Mouse (Mus musculus): ENCODE results near the gene Fkbp9. TPM values are rescaled to one million over a fixed set of nuclear protein-coding genes. Genes with fewer than 3 reads are reported as not detected.

The Fkbp9 gene
- total RNA-seq (2014; fragmentation: Nextera tagmentation) (not detected in 2 replicates), total RNA-seq (2017) (0.05 and 0.06 TPM in 2 replicates), polyA plus RNA-seq (2012) (not detected in 2 replicates)

GRCm38 (mm10) chr6:56831697-56832406, at the start of gene Fkbp9:
Gene Fkbp9, plus strand, starts transcription at chr6:56832059.
- H3K9me3 ChIP-seq (replicated peaks), result no peaks in the 10 kb centered on the region
- H3K4me1 ChIP-seq (ENCODE audit: insufficient read depth, low read depth, low read length), result no peaks in the 10 kb centered on the region
- ATAC-seq (ENCODE audit: extremely low read depth, insufficient number of reproducible peaks, low FRiP score, poor library complexity, severe bottlenecking), result no peak
- TF ChIP-seq GATA1 (IDR thresholded peaks at IDR 0.05; ENCODE audit: borderline replicate concordance, low read length) (no peak), GATA2 (IDR thresholded peaks at IDR 0.05; ENCODE audit: borderline replicate concordance, low read depth, low read length) (no peak), CTCF (IDR thresholded peaks at IDR 0.05; ENCODE audit: low read depth, low read length) (no peak), POLR2AphosphoS5 (IDR thresholded peaks at IDR 0.05; ENCODE audit: insufficient replicate concordance, low read depth, low read length) (no peak)
- H3K4me3 ChIP-seq (ENCODE audit: low read depth, low read length), result no peak within 1 kb of the TSS
- no peaks in the 10 kb centered on the region for H3K36me3 ChIP-seq (replicated peaks)
- DNase-seq (ENCODE audit: low spot score), result no peak
- peaks cover 21% of the 10 kb centered on the region; the same call in 1 of the 2 replicates for H3K27me3 ChIP-seq (ENCODE audit: insufficient read depth, low read length)

GRCm38 (mm10) chr6:56783561-56784272, 48.1 kb upstream of the Fkbp9 start:
- no peak for ATAC-seq (ENCODE audit: extremely low read depth, insufficient number of reproducible peaks, low FRiP score, poor library complexity, severe bottlenecking)
- Histone ChIP-seq H3K9me3 (replicated peaks) (no peaks in the 10 kb centered on the region), H3K4me1 (ENCODE audit: insufficient read depth, low read depth, low read length) (peaks cover 35% of the 10 kb centered on the region), H3K27me3 (ENCODE audit: insufficient read depth, low read length) (no peaks in the 10 kb centered on the region), H3K36me3 (replicated peaks) (peaks cover 75% of the 10 kb centered on the region), H3K4me3 (ENCODE audit: low read depth, low read length) (no peak overlapping the region)
- TF ChIP-seq POLR2AphosphoS5 (IDR thresholded peaks at IDR 0.05; ENCODE audit: insufficient replicate concordance, low read depth, low read length) (no peak), TAL1 (conservative IDR thresholded peaks at IDR 0.05; ENCODE audit: low read depth, low read length) (no peak), GATA2 (IDR thresholded peaks at IDR 0.05; ENCODE audit: borderline replicate concordance, low read depth, low read length) (no peak)
- no peak for DNase-seq (ENCODE audit: low spot score)

GRCm38 (mm10) chr6:56785068-56785467, 46.8 kb upstream of the Fkbp9 start:
- TF ChIP-seq TAL1 (conservative IDR thresholded peaks at IDR 0.05; ENCODE audit: low read depth, low read length) (no peak), GATA2 (IDR thresholded peaks at IDR 0.05; ENCODE audit: borderline replicate concordance, low read depth, low read length) (no peak), POLR2AphosphoS5 (IDR thresholded peaks at IDR 0.05; ENCODE audit: insufficient replicate concordance, low read depth, low read length) (no peak), CTCF (IDR thresholded peaks at IDR 0.05; ENCODE audit: low read depth, low read length) (no peak)
- Histone ChIP-seq H3K4me1 (ENCODE audit: insufficient read depth, low read depth, low read length) (peaks cover 40% of the 10 kb centered on the region), H3K9me3 (replicated peaks) (no peaks in the 10 kb centered on the region), H3K4me3 (ENCODE audit: low read depth, low read length) (no peak overlapping the region), H3K36me3 (replicated peaks) (peaks cover 69% of the 10 kb centered on the region), H3K27me3 (ENCODE audit: insufficient read depth, low read length) (no peaks in the 10 kb centered on the region)
- no peak for DNase-seq (ENCODE audit: low spot score)
- no peak for ATAC-seq (ENCODE audit: extremely low read depth, insufficient number of reproducible peaks, low FRiP score, poor library complexity, severe bottlenecking)

- ATAC-seq (ENCODE audit: extremely low read depth, insufficient number of reproducible peaks, low FRiP score, poor library complexity, severe bottlenecking) (no peak), DNase-seq (ENCODE audit: low spot score) (no peak)
- no peak overlapping the region for H3K4me3 ChIP-seq (ENCODE audit: low read depth, low read length)
Observed at GRCm38 (mm10) chr6:56787668-56788067, 44.2 kb upstream of the Fkbp9 start.

GRCm38 (mm10) chr6:56789336-56789735, 42.5 kb upstream of the Fkbp9 start:
- DNase-seq (ENCODE audit: low spot score), result no peak
- H3K27me3 ChIP-seq (ENCODE audit: insufficient read depth, low read length), result no peaks in the 10 kb centered on the region
- H3K9me3 ChIP-seq (replicated peaks), result no peaks in the 10 kb centered on the region
- H3K36me3 ChIP-seq (replicated peaks), result peaks cover 50% of the 10 kb centered on the region
- peak; percentile 74 for ATAC-seq (ENCODE audit: extremely low read depth, insufficient number of reproducible peaks, low FRiP score, poor library complexity, severe bottlenecking)
- no peak overlapping the region for H3K4me3 ChIP-seq (ENCODE audit: low read depth, low read length)
- TF ChIP-seq GATA1 (IDR thresholded peaks at IDR 0.05; ENCODE audit: borderline replicate concordance, low read length), result no peak
- TF ChIP-seq POLR2AphosphoS5 (IDR thresholded peaks at IDR 0.05; ENCODE audit: insufficient replicate concordance, low read depth, low read length), result no peak
- peak; percentile 24; the same call in 1 of the 2 replicates for TF ChIP-seq TAL1 (conservative IDR thresholded peaks at IDR 0.05; ENCODE audit: low read depth, low read length)
- TF ChIP-seq CTCF (IDR thresholded peaks at IDR 0.05; ENCODE audit: low read depth, low read length), result no peak
- no peak for TF ChIP-seq GATA2 (IDR thresholded peaks at IDR 0.05; ENCODE audit: borderline replicate concordance, low read depth, low read length)
- peaks cover 52% of the 10 kb centered on the region for H3K4me1 ChIP-seq (ENCODE audit: insufficient read depth, low read depth, low read length)

More at GRCm38 (mm10) chr6:56787668-56788067, 44.2 kb upstream of the Fkbp9 start:
- Histone ChIP-seq H3K27me3 (ENCODE audit: insufficient read depth, low read length) (no peaks in the 10 kb centered on the region), H3K4me1 (ENCODE audit: insufficient read depth, low read depth, low read length) (peaks cover 48% of the 10 kb centered on the region), H3K9me3 (replicated peaks) (no peaks in the 10 kb centered on the region), H3K36me3 (replicated peaks) (peaks cover 57% of the 10 kb centered on the region)
- TF ChIP-seq TAL1 (conservative IDR thresholded peaks at IDR 0.05; ENCODE audit: low read depth, low read length) (no peak), POLR2AphosphoS5 (IDR thresholded peaks at IDR 0.05; ENCODE audit: insufficient replicate concordance, low read depth, low read length) (no peak), CTCF (IDR thresholded peaks at IDR 0.05; ENCODE audit: low read depth, low read length) (no peak), GATA1 (IDR thresholded peaks at IDR 0.05; ENCODE audit: borderline replicate concordance, low read length) (no peak)

- Histone ChIP-seq H3K4me1 (ENCODE audit: insufficient read depth, low read depth, low read length) (peaks cover 43% of the 10 kb centered on the region), H3K9me3 (replicated peaks) (no peaks in the 10 kb centered on the region), H3K36me3 (replicated peaks) (peaks cover 13% of the 10 kb centered on the region), H3K4me3 (ENCODE audit: low read depth, low read length) (no peak overlapping the region), H3K27me3 (ENCODE audit: insufficient read depth, low read length) (no peaks in the 10 kb centered on the region)
- no peak for TF ChIP-seq GATA2 (IDR thresholded peaks at IDR 0.05; ENCODE audit: borderline replicate concordance, low read depth, low read length)
- TF ChIP-seq GATA1 (IDR thresholded peaks at IDR 0.05; ENCODE audit: borderline replicate concordance, low read length), result no peak
- no peak for TF ChIP-seq POLR2AphosphoS5 (IDR thresholded peaks at IDR 0.05; ENCODE audit: insufficient replicate concordance, low read depth, low read length)
- no peak for TF ChIP-seq TAL1 (conservative IDR thresholded peaks at IDR 0.05; ENCODE audit: low read depth, low read length)
- no peak for DNase-seq (ENCODE audit: low spot score)
- no peak for ATAC-seq (ENCODE audit: extremely low read depth, insufficient number of reproducible peaks, low FRiP score, poor library complexity, severe bottlenecking)
Observed at GRCm38 (mm10) chr6:56794834-56795233, 37.0 kb upstream of the Fkbp9 start.
